Mouse (Mus musculus) right cerebral cortex, postnatal 10 days (tissue): ENCODE data around the gene Qtrt1.
"Not testable (repeated sequence)": the region's sequence is repeated elsewhere in the genome, so short reads cannot be mapped to it uniquely, and the experiment has no call there.

Source experiments
- DNase-seq, 2 experiments: peaks; one replicate each; pipeline ENCODE4 v3.0.0; 2021; ENCODE audit warnings: low spot score in 2 of 2

Qtrt1 gene

DNA sequence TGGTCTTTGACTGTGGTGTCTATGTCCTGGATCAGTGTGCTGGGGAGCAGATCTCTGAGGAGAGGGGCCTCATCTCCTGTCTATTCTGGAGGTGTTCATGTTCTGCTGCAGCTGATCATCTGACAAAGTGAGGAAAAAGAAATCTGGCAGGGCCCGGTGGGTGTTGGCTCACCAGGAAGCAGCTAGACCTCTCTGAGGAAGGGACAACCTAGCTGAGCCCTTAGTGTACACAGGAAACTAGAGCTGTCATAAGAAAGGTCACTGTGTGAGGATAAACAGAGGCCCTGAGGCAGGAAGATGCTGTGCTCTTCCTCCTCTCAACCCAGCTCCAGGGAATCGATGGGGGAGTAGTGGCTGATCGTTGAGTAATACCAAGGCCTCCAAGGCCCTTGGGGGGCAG lies 38.6 kb downstream of the Qtrt1 start:
- DNase-seq = no peak

DNA sequence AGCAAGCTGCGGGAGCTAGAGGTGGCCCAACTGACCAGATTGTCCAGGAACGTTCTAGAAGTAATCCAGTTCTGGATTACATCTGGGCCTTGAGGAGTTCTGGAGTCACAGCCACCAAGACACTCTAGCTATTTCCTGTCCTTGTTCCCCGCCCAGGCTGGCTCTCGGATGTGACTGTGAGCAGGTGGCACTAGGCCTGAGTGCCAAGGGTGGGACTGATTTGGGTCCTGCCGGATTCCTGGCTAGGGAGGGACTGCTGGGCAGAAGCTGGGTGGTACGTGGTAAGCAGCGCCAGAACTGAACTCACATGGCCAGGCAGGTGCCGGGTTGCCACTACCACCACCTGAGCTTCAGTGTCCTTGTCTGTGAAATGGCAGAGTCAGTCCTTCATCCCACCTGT lies 39.8 kb downstream of the Qtrt1 start:
- no peak for DNase-seq

DNA sequence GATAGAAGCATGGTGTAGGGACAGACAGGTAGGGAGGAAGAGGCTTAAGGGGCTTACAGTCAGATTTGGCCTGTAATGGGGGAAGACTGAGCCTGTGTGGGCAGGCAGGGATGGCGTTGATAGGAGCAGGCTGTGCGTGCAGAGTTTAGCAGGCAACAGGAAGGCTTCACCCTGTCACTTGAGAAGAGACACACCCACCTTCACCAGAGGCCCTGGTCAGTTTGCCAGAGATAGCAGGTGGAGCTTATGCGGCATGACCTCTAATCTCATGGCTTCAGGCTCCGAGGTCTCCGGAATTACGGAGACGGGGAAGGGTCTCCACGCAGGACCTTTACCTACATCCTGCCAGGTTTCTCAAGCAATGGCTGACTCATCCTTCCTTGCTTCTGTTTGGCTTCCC lies 40.2 kb downstream of the Qtrt1 start:
- DNase-seq = no peak

DNA sequence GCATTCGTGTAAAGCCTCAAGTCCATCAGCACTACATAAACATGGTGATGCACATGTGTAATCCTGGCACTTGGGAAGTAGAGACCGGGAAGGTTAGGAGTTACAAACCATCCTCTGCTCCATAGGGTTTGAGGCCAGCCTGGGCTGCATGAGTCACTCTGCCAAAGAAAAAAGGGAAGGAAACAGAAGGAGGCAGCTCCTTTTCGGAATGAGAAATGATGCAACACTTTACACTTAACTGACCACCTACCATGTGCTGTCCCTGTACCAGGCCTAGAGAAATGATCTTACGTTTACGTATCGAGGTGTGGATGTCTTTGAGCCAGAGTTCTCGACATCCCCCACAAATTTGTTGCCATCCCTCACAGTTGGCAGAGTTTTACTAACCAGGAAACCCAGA lies 41.4 kb downstream of the Qtrt1 start:
- no peak for DNase-seq

DNA sequence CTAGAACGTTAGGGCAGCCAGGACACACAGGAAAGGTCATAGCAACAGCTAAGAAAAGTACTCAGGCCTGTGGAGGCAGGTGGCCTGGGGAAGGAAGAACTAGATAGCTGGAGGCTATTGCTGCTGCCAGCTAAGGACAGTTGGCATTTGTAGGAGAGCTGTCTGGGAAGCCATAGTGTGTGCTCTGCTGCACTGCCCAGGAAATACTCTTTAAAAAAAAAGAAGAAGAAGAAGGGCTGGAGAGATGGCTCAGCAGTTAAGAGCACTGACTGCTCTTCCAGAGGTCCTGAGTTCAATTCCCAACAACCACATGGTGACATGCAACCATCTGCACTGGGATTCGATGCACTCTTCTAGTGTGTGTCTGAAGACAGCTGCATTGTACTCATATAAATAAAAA lies 41.8 kb downstream of the Qtrt1 start:
- DNase-seq = no peak

DNA sequence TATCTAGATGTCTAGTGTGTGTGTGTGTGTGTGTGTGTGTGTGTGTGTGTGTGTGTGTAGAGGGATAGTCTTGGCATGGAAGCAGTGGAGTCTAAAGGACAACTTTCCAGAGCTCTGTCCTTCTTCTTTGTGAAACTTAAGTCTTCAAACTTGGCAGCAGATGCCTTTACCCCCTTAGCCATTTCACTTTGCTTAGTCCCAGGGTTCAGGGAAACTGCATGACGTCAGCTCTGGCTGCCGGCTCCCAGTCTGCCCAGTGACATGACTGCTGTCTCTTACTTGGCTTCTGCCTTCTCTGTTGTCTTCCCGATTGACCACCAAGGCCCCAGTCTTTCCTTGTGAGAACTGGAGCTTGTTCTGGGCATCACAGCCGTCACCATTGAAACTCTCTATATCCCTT lies 42.9 kb downstream of the Qtrt1 start:
- no peak for DNase-seq

DNA sequence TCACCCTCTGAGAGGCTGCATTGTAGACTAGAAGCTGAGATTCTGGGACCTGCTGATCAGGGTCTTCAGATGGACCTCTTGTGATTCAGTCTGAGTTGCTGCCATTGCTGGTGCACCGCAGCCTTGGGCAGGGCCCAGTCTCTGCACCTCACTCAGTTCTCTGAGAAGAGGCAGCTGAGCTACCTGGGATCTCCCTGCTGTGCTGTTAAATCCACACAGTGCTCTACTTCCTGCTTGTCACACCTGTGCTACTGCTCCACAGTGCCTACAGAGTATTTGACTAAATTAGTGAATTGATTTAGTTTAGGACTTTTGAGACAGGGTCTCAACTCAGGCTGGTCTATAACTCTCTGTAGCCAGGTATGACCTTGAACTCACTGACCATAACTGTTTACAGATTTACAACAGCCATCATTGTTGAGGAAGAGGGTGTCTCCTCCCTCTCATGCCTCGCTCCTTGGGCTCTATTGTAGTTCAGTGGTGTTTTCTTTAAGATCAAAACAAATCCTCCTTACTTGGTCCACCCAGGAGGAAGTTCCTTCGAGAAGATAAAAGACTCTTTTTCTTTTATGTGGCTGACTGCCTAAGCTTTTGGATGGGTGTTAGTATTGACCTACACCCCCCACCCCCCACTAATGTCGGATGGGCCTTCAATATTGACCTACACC lies 43.6 kb downstream of the Qtrt1 start:
- no peak for DNase-seq

DNA sequence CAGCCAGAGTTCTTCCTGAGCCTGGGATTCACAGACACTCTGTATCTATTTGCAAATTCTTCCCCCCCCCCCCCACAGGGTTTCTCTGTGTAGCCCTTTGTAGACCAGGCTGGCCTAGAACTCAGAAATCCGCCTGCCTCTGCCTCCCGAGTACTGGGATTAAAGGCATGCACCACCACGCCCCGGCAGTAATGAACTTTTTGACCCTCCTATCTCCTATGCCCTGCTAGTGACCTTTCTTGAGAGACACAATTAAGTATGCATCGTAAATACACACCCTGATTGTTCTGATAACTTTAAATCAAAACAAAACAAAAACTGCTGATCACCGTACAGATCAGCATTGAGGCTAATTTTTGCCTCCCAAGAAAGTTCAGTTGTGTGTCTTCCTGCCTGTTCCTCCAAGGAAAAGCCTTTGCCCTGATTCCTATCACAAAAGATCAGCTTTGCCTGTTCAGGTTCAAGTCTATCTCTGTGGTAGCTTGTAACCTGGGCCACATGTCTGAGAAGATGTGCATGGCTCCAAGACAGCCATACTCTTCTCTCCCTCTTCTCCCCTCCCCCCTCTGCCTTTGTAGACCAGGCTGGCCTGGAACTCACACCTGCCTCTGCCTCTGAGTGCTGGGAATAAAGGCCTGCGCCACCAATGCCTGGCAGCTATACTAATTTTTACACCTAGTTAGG lies 44.8 kb downstream of the Qtrt1 start:
- DNase-seq = no peak

DNA sequence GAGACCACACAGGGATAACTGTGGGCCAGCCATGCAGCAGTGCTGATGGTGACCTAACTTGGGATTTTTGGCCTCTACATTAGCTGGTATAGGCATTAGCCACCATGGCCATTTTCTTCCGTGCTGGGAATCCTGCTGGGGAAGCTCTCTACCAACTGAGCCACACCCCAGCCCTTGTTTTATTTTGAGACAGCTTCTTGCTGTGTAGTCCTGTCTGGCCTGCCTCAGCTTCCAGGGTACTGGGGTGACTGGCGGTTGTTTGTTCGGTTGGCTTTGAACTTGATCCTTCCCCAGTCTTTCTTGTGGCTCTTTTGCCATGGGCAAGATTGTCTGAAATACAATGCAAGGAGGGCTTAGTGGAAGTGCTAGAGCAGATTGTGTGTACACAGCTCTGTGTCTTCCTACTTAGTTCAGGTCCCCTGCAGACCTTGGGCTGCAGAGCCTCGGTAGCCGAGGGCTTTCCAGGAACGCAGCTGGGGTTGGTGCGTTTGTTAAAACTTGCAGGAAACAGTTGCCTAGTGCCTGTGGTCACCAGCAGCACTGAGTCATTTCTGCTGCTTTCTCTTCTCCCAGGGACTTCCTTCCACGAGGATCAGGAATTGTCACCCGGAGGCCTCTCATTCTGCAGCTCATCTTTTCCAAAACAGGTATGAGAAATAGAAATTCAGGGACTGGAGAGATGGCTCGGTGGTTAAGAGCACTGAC lies 45.4 kb downstream of the Qtrt1 start:
- DNase-seq = no peak

DNA sequence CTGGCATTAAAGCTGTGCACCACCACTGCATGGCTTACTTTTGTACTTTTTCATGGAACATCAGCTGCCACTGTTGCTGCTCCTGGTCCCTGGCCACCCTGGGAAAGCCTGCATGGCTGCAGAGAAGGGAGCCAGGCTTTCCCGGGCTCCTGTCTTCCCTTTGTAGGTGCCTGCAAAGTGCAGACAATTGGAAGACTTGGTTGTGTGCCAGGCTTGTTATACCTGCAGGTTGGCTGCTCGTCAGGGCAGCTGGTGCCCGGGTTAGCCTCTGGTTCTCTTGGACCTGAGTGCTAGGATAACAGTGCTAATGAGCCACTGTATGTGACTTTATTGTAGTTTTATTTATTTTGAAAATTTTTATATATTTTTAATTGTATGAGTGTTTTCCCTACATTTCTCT lies 47.2 kb downstream of the Qtrt1 start:
- no peak for DNase-seq

DNA sequence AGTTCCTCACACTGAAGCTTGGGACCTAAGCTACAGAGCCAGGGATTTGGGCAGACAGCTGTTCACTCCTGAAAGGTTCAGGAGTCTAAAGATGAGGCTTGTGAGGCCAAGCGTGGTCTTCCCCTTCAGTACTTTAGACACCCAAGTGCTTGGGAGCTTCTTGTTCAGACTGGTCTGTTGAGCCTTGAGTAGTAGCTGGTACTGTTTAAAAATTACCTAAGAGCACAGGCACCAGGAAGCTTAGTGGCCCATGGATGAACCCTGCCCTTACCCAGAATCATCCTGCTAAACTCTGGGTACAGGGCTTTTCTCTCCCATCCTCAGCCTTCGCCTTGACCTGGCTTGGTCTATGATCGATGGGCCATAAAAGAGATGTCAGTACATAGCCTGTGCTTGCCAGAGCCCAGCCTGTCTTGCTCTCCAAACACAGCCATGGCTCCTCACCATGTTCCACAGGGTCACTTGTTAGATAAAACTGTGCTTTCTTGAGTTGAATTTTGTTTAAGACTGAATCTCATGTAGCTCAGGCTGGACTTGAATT lies 48.8 kb downstream of the Qtrt1 start:
- DNase-seq = no peak

DNA sequence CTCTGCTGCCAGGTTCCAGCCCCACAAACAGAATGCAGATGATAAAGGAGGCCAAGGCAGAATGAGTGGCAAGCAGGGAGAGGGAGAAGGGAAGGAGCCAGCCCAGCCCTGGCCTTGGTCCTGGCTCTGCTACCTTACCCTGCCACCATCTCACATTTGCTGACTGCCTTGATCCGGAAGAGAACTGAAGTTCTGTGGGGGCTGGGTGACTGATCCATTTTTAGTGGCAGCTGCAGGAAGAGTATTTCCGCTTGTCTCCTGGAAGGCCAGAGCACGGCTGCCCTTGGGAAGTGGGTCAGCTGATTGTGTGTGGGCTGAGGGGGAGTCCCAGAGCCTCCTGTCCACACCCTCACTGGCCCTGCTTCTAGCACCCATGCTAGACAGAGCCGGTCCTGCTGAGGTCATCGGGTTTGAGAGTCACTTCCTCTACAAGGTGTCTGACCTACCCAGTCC lies 51.5 kb downstream of the Qtrt1 start:
- DNase-seq = peak; percentile 65 to 76

DNA sequence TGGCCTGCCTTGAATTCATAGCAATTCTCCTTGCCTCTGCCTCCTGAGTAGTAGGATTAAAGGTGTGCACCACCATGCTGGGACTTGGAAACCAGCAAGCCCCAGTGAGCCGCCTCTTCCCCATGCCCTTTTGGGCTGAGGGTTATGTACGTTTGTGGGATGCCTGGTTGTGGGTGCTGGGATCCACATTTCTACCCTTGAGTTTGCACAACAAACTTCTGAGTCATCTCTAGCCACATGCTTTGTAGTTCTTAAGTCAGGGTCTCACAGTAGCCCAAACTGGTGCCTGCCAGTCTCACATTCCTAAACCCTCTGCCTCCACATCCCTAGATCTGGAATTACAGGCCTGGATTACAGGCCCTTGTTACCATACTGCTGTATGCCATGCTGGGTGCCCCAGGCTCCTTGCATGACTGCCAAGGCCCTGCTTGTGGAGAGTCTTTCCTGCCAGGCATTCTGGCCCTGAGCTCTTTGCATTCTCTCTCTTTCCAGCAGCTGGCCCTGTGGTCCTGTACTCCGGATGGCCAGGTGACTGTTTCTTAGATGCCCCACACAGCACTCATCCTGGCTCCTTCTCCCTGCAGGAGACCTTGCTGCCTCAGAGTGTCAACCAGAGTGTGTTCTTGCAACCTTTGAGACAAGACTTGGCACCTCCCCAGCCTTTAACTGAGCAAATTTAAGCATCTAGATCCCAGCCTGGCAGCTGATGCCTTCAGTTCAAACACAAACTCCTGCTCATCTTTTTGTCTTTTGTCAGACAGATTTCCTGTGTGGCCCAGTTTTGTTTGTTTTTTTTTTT lies 52.3 kb downstream of the Qtrt1 start:
- DNase-seq = no peak

DNA sequence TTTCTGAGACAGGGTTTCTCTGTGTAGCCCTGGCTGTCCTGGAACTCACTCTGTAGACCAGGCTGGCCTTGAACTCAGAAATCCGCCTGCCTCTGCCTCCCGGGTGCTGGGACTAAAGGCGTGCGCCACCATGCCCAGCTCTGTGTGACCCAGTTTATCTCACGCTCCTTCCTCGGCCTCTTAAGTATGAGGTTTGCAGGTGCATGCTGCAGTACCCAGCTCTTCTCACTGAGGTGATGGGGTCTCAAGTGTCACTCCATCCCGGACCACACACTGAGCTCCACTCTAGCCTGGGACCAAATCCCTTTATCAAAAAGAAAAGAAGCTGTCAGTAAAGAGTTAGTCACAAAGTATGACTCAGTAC lies 52.9 kb downstream of the Qtrt1 start:
- DNase-seq = not testable (repeated sequence)

DNA sequence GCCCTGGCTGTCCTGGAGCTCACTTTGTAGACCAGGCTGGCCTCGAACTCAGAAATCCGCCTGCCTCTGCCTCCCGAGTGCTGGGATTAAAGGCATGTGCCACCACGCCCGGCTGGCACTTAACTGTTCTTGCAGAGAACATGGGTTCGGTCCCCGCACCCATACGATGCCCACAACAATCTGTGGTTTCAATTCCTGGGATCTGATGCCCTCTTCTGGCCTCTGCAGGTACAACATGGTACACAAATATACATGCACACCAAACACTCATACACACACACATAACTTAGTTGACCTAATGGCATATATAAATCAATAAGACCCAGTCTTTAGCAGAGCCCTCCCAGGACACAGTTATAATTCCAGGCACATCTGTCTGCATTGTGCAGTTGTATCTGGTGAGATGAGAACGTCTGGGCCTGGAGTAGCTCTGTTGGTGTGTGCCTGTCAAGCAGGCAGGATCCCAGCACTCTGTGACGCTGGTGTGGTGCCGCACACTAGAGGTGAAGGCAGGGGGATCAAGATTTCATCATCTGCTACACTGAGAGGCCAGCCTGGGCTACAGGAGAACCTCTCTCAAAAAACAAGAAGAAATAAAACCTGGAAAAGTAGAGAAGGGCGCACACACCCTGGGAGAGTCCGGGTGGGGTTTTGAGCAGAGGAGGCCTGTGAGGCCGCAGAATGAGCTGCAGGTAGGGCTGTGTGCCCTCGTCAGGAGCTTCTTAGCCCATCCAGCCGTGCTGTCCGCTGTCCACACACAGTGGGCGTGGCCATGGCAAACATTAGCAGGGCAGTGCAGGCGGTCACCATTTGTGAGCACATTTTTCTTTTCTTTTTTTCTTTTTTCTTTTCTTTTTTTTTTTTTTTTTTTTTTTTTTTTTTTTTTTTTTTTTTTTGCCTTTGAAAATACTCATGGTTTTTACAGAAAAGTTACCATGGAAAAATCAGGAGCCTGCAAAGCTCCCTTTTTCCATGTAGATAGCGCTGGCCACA lies 57.7 kb downstream of the Qtrt1 start:
- DNase-seq = peak in 1 of 2 experiments; percentile 50
